Mouse (Mus musculus): ENCODE results near the gene Mettl8.

Mettl8 gene

GRCm38 (mm10) chr2:70989201-70990191 lies 65.9 kb downstream of the Mettl8 start:
- no peak for DNase-seq (ENCODE audit: low spot score in 2 of 2)

DNA sequence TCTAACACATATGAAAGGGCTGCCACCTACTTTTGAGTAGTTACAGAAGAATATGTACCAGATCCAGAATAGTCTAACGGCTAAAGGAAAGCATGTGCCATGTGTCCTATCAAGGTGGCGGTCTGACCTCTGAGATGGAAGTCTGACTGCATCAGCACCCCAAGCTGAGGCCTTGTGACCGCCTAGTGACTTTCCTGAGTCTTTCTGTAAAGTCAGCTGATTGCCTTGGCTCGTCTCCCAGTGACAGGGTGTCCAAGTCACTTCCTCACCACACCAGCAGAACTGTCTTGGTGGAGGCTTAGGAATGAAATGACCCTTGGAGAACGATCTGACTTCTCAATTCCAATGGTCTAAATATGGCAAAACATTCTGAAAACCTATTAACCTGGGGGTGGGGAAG lies 77.1 kb downstream of the Mettl8 start:
- no peak for DNase-seq (ENCODE audit: low spot score in 2 of 2)

GRCm38 (mm10) chr2:70974769-70975168 lies 80.6 kb downstream of the Mettl8 start:
- no peak for DNase-seq (ENCODE audit: low spot score in 2 of 2)

- DNase-seq (ENCODE audit: low spot score in 2 of 2): no peak
Observed at GRCm38 (mm10) chr2:70972795-70973518, 82.4 kb downstream of the Mettl8 start.

- no peak for DNase-seq (ENCODE audit: low spot score in 2 of 2)
Observed at GRCm38 (mm10) chr2:70970158-70970741, 85.1 kb downstream of the Mettl8 start.

GRCm38 (mm10) chr2:70968305-70968704 lies 87.1 kb downstream of the Mettl8 start:
- no peak for DNase-seq (ENCODE audit: low spot score in 2 of 2)

DNA sequence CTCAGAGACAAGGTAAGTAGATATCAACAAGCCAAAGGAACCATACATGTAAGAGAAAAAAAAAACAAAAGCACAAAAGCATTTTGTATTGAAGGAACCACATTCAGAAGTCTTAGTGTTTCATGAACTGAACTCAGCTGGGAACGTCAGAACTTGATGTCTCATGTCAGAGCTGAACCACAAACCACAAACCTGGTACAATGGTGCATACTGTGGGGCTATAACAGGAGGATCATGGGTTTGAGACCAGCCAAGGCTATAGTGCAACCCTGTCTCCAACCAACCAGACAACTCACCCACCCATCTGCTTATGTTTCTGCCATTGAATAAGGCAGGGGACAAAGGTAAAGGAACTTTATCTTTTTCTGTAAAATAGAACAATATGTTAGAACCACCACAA lies 88.2 kb downstream of the Mettl8 start:
- peak in 1 of 2 experiments; percentile 15 for DNase-seq (ENCODE audit: low spot score in 2 of 2)

- DNase-seq (ENCODE audit: low spot score in 2 of 2): peak; percentile 34 to 64
Observed at GRCm38 (mm10) chr2:70964809-70965208, 90.6 kb downstream of the Mettl8 start.

DNA sequence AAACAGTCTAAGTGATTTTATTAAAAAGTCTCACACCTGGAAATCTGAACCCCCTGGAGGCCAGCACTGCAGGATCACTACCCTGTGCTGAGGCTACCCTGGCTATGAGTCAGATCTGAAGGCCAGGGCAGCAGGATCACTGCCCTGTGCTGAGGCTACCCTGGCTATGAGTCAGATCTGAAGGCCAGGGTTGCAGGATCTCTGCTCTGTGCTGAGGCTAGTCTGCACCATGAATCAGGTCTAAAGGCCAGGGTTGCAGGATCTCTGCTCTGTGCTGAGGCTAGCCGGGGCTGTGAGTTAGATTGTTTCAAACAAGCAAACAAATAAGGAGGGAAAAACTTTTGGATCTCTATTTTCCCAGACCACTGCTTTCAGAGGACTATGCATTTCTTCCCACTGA lies 92.5 kb downstream of the Mettl8 start:
- no peak for DNase-seq (ENCODE audit: low spot score in 2 of 2)

DNA sequence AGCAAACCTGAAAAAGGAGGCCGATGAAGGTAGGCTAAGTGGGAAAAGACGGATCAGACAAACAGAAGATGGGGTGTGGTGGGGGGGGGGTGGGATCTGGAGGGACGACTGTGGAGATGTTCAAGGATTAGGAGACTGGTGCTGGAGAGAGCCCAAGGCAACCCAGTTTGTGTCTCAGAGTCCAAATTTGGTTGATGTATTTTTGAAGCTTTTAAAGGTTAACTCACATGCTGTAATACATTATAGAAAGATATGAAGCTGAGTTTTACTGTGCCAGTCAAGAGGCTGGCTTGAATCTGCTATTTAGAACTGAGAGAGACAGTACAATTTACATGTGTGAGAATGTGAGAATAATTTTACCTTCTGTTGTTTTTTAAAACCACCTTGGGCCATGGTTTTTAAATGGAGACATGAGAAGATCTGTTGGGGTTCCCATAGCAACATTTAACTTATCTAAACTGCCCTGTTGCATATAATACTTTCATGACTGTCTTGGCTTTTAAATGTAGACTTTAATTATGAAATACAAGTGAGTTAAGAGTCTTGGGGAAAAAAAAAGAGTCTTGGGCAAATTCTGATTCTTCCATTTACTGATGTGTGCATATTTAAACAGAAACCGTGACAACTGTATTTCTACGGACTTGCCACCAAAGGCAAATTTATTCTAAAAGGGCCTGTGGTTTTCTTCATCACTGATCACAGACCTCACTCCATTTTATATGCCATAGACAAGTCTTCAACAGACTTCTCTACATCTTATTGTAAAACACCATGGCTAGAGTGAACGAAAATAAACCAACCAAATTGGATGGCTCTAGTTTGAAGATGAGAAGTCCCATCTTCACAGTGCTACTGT lies 94.1 kb downstream of the Mettl8 start:
- DNase-seq (ENCODE audit: low spot score in 2 of 2): no peak

GRCm38 (mm10) chr2:70960090-70960489 lies 95.3 kb downstream of the Mettl8 start:
- DNase-seq (ENCODE audit: low spot score in 2 of 2): no peak

GRCm38 (mm10) chr2:70959337-70959736 lies 96.0 kb downstream of the Mettl8 start:
- DNase-seq (ENCODE audit: low spot score in 2 of 2): no peak

GRCm38 (mm10) chr2:70958536-70958935 lies 96.8 kb downstream of the Mettl8 start:
- no peak for DNase-seq (ENCODE audit: low spot score in 2 of 2)

GRCm38 (mm10) chr2:70953616-70954015 lies 101.8 kb downstream of the Mettl8 start:
- DNase-seq (ENCODE audit: low spot score in 2 of 2): no peak

DNA sequence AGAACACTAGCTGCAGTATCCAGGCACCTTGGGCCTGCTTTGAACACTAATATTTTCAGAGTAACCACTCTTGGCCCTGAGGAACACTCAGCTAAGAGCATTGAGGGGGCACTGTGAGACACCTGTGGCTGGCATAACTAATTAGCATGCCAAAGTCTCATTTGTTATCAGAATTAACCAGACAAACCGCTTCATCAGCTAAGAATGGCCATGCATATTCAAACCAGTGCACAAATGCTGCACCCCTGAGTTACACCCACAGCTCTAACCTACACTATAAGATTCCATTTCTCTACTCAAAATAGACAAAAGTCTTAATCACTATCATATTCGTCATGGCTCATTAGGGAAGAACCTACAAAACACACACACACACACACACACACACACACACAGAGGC lies 103.4 kb downstream of the Mettl8 start:
- DNase-seq (ENCODE audit: low spot score in 2 of 2): no peak

GRCm38 (mm10) chr2:70944511-70945305 lies 110.7 kb downstream of the Mettl8 start:
- peak in 1 of 2 experiments; percentile 25 for DNase-seq (ENCODE audit: low spot score in 2 of 2)

DNA sequence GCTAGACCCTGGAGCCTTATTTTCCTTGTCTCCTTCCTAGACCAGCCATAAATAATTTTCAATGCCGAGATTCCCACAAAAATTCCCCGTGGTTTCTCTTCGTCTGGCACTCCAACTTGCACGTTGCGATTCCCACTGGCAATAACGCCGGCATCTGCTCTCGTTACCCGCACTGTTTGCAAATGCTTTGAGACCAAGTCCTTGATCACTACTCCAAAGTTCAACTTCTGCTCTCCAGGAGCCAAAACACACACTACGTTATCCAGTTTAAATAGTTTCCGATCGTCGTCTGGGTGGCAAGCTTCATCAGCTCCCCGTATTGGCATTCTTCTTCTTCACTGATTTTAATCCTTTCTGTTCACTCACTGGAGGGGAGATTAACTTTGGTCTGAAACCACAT lies 114.6 kb downstream of the Mettl8 start:
- DNase-seq (ENCODE audit: low spot score in 2 of 2): no peak

GRCm38 (mm10) chr2:70938844-70939494 lies 116.4 kb downstream of the Mettl8 start:
- DNase-seq (ENCODE audit: low spot score in 2 of 2): no peak

DNA sequence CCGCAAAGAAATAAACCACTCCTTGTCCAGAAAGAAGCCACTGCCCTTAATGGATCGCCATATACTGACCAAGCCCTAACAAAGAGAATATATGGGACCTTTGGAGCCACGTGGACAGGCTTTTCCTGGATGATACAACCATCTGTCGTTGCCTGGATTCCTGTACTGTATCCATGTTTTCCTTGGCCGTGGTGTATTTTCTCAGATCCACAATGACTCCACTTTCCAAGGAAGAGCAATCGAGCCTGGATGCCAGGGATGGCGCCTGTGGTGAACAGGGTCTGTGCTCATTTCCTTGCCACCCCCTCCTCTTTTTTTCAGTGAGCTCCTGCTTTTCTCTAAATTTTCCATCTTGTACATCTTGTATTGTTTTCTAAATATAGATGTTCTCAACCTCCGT lies 120.6 kb downstream of the Mettl8 start:
- no peak for DNase-seq (ENCODE audit: low spot score in 2 of 2)

- no peak for DNase-seq (ENCODE audit: low spot score in 2 of 2)
Observed at GRCm38 (mm10) chr2:70933516-70933915, 121.9 kb downstream of the Mettl8 start.

Data from natural killer cell, adult 2 months (primary cell).